Mouse (Mus musculus) MEL-GATA-1-ER (cell line): ENCODE data around the gene Fam183b.
A peak's percentile ranks its signal among the peaks of the same experiment; 100 is the strongest.
"Not testable (repeated sequence)": the region's sequence is repeated elsewhere in the genome, so short reads cannot be mapped to it uniquely, and the experiment has no call there.

Source experiments
- DNase-seq: peaks from one replicate; pipeline ENCODE4 v3.0.0-alpha.2; 2012; ENCODE audit warnings: low read depth; ENCODE audit errors: extremely low read depth

Fam183b gene

DNA sequence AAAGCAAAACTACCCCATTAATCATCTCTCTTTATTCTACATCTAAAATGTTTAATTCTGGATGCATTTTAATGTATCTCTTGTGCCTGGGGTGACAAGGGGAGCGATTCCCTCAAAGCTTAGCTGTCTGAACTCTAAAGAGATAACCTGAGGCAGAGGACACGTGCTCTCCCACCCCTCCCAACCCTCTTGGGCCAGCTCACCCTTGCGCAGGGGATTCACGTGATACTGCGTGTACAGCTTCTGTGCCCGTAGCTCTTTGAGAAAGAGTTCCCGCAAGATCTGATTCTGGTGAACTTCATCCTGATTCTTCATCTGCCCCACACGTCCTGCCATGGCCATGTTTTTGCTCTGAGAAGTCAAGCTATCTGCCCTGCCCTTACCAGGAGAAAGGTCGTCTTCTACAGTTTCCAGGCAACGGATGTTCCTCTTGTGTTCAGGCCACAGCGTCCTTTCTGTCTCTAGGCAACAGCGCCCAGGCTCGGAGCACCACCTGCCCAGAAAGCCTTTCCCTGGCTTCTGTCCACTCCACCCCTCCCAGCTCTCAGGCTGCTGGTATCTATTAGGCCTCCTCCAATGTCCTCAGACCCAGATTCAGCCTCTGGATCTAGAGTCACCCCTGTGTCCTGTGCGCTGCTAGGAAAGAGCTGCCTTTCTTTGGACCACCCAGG is at the start of gene Fam183b:
TSS of gene Fam183b (minus strand) at position 403 of the 671 bp plus-strand sequence.
- no peak for DNase-seq

- DNase-seq: no peak
Observed at GRCm38 (mm10) chr11:58849731-58850130, 48.0 kb upstream of the Fam183b start.

DNA sequence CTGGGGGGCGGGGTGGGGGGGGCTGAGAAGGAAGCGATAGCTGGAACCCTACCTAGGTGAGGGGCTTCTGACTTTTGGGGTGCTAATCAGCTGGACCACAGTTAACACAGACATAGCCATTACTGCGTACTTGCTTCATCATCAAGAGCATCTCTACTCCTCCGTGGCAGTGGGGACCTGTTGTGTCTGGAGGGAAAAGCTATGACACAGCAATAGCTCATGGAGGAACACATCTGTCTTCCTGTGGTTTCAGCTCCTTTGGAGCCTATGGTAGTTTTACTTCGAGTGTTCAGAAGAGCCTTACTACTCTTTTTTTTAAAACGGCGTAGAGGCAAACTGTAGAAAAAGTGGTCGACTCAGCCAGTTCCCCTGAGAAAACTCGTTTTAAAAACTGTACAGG is 45.9 kb upstream of the Fam183b start:
- no peak for DNase-seq

- peak; percentile 99 for DNase-seq
Observed at GRCm38 (mm10) chr11:58846919-58847461, 45.2 kb upstream of the Fam183b start, which contains the start of gene Gm12258. Gene Gm12258, plus strand, starts transcription at chr11:58847158.

DNA sequence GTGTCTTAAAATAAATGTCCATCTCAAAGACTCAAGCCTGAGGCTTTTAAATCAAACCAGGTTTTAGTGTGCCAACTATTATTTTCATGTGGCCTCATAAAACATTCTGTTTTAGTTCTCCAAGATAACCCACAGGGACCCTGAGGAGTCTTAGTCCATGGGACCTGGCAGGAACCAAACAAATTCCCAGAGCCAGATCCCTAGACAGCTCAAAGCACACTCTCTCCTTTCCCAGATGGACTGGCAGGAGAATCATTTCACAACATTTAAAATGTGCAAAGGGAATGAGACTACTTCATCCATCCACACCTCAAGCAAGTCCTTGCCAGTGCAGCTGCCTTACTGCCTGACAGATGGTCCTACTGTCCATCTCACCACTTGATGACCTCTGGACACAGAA is 37.2 kb upstream of the Fam183b start, which contains the start of gene Olfr311:
TSS of gene Olfr311 (plus strand) at position 301 of the 400 bp plus-strand sequence.
- not testable (repeated sequence) for DNase-seq

DNA sequence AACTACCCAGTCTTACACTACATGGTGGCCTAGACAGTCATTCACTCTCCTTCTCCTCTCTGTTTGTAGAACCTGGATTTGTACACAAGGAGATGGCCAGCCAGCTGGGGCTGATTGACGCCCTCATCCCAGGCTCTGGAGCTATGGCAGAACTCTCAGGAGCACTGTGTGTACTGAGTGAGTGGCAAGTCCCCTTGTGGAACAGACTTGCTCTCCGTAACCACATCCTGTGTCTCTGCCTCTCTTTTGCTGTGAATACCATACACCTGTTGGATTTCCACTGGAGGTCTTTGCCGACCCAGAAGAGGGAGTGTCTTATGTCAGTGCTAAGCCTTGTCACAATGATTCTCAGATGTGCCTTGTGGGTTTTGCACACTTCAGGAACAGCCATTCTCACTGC is 30.8 kb upstream of the Fam183b start:
- not testable (repeated sequence) for DNase-seq

DNA sequence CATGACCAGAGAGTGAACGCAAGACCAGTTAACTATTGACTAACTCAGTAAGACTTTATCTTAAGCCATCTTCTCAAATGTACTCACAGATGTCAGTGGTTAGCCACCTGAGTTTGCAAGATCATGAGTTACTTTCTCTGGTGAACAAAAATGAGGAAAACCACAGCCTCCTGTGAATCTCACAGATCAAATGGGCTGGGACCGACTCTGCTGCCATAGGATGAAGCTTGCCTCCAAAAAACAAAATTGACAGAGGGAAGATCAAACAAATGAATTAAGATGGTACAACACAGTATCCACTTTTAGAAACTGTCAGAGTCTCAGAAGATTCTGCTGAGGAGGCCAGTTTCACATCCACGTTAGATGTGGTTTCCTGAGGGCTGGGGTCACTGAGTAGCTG is 28.0 kb upstream of the Fam183b start:
- no peak for DNase-seq

- not testable (repeated sequence) for DNase-seq
Observed at GRCm38 (mm10) chr11:58828937-58829336, 27.2 kb upstream of the Fam183b start, which contains the start of gene Olfr312. Gene Olfr312, plus strand, starts transcription at chr11:58829237.

DNA sequence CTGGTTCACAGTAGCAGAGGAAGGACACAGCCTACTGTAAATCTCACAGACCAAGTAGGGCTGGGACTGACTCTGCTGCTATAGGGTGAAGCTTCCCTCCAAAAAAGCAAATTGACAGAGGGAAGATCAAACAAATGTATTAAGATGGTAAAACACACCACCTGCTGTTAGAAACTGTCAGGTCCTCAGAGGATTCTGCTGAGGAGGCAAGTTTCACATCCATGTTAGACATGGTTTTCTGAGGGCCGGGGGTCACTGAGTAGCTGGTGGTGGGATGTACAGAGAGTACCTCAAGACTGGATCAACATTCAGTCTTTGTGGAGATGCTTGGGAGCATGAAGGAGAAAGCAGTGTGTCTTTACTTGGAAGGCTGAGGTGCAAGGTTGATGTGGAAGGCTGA is 13.9 kb upstream of the Fam183b start:
- DNase-seq: no peak

- not testable (repeated sequence) for DNase-seq
Observed at GRCm38 (mm10) chr11:58814700-58815099, 12.9 kb upstream of the Fam183b start, which contains the start of gene Olfr313. Gene Olfr313, plus strand, starts transcription at chr11:58815000.

- DNase-seq: no peak
Observed at GRCm38 (mm10) chr11:58812001-58812400, 10.2 kb upstream of the Fam183b start.

DNA sequence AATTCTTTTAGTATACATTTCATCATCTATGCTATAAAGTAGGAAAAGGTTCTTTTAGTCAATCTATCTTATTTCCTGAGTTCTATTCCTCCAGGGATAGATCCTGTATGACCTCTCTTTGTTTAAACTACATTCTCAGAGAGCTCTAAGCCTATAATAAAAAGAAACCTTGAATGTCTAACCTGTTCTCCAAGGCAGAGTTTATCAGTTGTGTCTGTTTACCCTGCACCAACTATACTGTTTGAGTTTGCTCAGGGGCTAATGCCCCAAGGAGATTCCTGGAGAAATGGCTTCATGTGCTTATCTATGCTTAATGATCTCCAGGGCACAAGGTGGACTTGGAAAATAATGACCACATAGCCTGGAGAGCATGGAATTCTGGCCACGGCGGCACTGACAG is 2.6 kb upstream of the Fam183b start:
- DNase-seq: no peak

- no peak for DNase-seq
Observed at GRCm38 (mm10) chr11:58803871-58804270, 2.1 kb upstream of the Fam183b start.

GRCm38 (mm10) chr11:58799747-58800146 is 2.0 kb downstream of the Fam183b start:
- no peak for DNase-seq

DNA sequence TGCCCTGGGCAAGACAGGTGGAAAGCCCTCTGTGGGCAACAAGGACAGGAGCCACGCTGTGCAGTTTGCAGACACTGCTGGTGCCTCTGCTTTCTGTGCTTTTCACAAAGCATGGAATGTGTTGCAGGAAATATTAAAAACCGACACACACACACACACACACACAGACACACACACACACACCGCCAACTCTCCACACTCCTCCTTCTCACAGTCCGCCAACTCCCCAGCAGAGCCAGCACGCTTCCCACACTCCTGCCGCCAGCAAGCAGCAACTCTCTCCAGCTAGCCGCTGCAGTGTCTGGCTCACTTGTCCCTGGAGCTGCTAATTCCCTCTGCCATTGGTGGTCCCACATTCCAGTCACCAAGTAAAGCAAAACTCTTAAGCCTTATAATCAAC is 4.9 kb downstream of the Fam183b start:
- no peak for DNase-seq

DNA sequence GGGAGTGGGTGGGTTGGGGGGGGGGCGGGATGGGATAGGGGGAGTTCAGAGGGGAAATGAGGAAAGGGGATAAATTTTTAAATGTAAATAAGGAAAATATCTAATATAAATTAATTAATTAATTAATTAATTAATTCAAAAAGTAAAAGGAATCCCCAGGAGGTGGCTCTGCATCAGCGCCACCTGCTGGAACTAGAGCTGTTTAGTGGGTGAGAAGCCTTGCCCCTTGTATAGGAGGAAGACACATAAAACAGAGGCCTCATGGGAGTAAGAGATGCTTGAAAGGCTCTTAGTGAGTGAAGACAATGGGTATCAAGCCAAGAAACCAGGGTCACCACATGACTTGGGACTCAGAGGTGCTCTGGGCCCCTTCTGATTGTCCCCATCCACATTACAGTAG is 5.9 kb downstream of the Fam183b start:
- DNase-seq: no peak

GRCm38 (mm10) chr11:58790646-58791045 is 11.1 kb downstream of the Fam183b start:
- DNase-seq: no peak

- DNase-seq: no peak
Observed at GRCm38 (mm10) chr11:58790053-58790452, 11.7 kb downstream of the Fam183b start.

DNA sequence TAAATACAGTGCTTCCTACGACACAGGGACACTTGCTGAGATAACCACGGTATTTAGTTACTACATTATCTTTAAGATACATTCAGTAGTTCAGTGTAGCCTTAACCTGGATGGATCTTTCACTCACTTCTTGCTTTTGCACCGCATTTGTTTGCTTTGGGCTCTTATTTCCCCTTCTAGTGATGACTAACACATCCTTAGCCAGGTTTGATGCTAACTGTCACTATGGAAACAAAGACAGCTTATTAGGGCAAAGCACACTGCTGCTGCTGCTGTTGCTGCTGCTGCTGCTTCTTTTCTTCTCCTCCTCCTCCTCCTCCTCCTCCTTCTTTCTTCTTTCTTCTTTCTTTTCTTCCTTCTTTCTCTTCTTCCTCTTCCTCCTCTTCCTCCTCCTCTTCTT is 12.2 kb downstream of the Fam183b start:
- DNase-seq: no peak

- no peak for DNase-seq
Observed at GRCm38 (mm10) chr11:58788346-58788745, 13.4 kb downstream of the Fam183b start.

DNA sequence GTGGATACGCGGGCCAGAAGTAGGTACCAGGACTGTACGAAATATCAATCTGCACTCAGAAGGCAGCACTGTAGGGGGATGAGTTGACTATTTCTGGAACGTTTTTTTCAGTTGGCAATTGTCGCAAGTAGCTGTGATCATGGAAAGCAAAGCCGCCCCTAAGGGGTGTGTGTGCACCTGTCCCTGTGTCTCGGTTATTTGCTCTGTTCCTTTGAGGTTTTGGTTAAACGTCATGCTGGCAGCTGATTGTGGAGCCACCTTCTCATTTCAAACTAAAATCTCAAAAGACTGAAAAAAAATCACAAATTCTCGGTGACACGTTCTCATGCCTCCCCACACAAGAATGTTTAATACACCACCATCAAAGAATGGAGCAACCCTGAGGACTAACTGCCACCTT is 14.1 kb downstream of the Fam183b start:
- no peak for DNase-seq

DNA sequence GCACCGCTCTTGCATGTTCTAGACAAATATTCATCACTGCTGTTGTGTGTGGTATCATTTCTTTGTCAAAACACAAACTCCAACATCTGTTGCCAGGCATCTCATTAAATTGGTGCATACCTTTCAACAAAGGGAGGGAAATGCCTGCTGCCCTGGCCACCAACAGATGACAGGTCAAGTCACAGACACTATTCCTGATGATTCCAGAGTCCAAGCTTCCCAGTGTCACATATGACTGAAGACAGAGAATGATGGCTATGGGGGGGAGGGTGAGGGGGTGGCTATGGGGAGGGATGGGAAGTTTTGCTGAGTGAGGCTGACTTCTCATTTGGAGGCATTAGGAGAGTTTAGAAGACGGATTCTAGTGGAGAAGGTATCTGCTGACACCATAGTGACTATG is 17.6 kb downstream of the Fam183b start:
- no peak for DNase-seq

- DNase-seq: no peak
Observed at GRCm38 (mm10) chr11:58782480-58783089, 19.2 kb downstream of the Fam183b start, which contains the start of gene Olfr314. Gene Olfr314, plus strand, starts transcription at chr11:58782952.
